Comparison of ENCODE assay signal across 28 mouse cellular contexts in genomic region chr17:76205082-76205481, GRCm38 (mm10).
A peak's percentile ranks its signal among the peaks of the same experiment; 100 is the strongest.
DNase-seq lines count a peak whose midpoint lies in the region; ATAC-seq lines count a peak whose summit lies in the region.
"Had no signal": no experiment of that assay in that cellular context is flagged by ENCODE, and none has a peak within 500 bp of the region (broad histone marks: within the 10 kb centered on the region; RNA-seq: fewer than 3 reads in every experiment).

No protein-coding gene starts in this region.

- H3K27me3 ChIP-seq in embryonic facial prominence, embryonic 14.5 days (replicated peaks; ENCODE audit: control insufficient read depth, insufficient read depth, low read length): no peaks in the 10 kb centered on the region
- H3K27me3 ChIP-seq in embryonic facial prominence, embryonic 10.5 days (replicated peaks; ENCODE audit: low read depth, poor library complexity, severe bottlenecking): no peaks in the 10 kb centered on the region
- H3K27me3 ChIP-seq in limb, embryonic 13.5 days: no peaks in the 10 kb centered on the region
- H3K27me3 ChIP-seq in forebrain, embryonic 14.5 days (replicated peaks; ENCODE audit: control insufficient read depth, insufficient read depth, low read length): no peaks in the 10 kb centered on the region
- H3K27me3 ChIP-seq: CH12.LX; embryonic facial prominence, embryonic 12.5 days; embryonic facial prominence, embryonic 15.5 days; forebrain, embryonic 12.5 days; forebrain, embryonic 15.5 days; Patski had no signal

- peak; percentile 4 for DNase-seq in embryonic facial prominence, embryonic 14.5 days (ENCODE audit: low spot score)
- DNase-seq in embryonic facial prominence, embryonic 10.5 days (ENCODE audit: low spot score): no peak
- peak; percentile 18 for DNase-seq in forelimb bud, embryonic 11.5 days (ENCODE audit: low read depth, low spot score)
- DNase-seq in forebrain, embryonic 14.5 days (ENCODE audit: low spot score): no peak
- no peak for DNase-seq in heart, postnatal 36 days
- DNase-seq: adrenal gland, adult 8-10 months; adrenal gland, postnatal 25 days; B cell, adult 2 months; cerebellum, adult 11 months; cerebellum, adult 18-20 months; cerebellum, adult 8-10 months; cerebellum, adult 9-11 months; cerebellum, postnatal 14 days; cerebellum, postnatal 36 days; embryo, embryonic 11 days; forebrain, postnatal 0 days had no signal

- H3K4me2 ChIP-seq in embryonic facial prominence, embryonic 14.5 days (ENCODE audit: low read depth, low read length): no peak overlapping the region
- H3K4me2 ChIP-seq in limb, embryonic 13.5 days (replicated peaks): no peak overlapping the region
- no peak overlapping the region for H3K4me2 ChIP-seq in forebrain, embryonic 14.5 days (ENCODE audit: low read length)
- H3K4me2 ChIP-seq: embryonic facial prominence, embryonic 12.5 days; embryonic facial prominence, embryonic 15.5 days; forebrain, embryonic 12.5 days; forebrain, embryonic 15.5 days had no signal

- no peaks in the 10 kb centered on the region for H3K9me3 ChIP-seq in embryonic facial prominence, embryonic 14.5 days (ENCODE audit: control insufficient read depth, low read length)
- no peaks in the 10 kb centered on the region for H3K9me3 ChIP-seq in embryonic facial prominence, embryonic 10.5 days
- H3K9me3 ChIP-seq in limb, embryonic 13.5 days: no peaks in the 10 kb centered on the region
- no peaks in the 10 kb centered on the region for H3K9me3 ChIP-seq in forebrain, embryonic 14.5 days (replicated peaks; ENCODE audit: control insufficient read depth, low read length)
- H3K9me3 ChIP-seq: embryonic facial prominence, embryonic 12.5 days; embryonic facial prominence, embryonic 15.5 days; forebrain, embryonic 10.5 days; forebrain, embryonic 12.5 days; forebrain, embryonic 15.5 days; G1E had no signal

- no peaks in the 10 kb centered on the region for H3K36me3 ChIP-seq in embryonic facial prominence, embryonic 14.5 days (ENCODE audit: control insufficient read depth, insufficient read depth, low read length)
- H3K36me3 ChIP-seq in embryonic facial prominence, embryonic 10.5 days (replicated peaks): no peaks in the 10 kb centered on the region
- no peaks in the 10 kb centered on the region for H3K36me3 ChIP-seq in limb, embryonic 13.5 days
- no peaks in the 10 kb centered on the region for H3K36me3 ChIP-seq in forebrain, embryonic 14.5 days (ENCODE audit: control insufficient read depth, insufficient read depth, low read length)
- H3K36me3 ChIP-seq: embryonic facial prominence, embryonic 12.5 days; embryonic facial prominence, embryonic 15.5 days; forebrain, embryonic 10.5 days; forebrain, embryonic 12.5 days; forebrain, embryonic 15.5 days; G1E had no signal

- H3K27ac ChIP-seq in embryonic facial prominence, embryonic 14.5 days (replicated peaks; ENCODE audit: low read depth, low read length): no peak overlapping the region
- H3K27ac ChIP-seq in embryonic facial prominence, embryonic 10.5 days (replicated peaks): no peak overlapping the region
- no peak overlapping the region for H3K27ac ChIP-seq in limb, embryonic 13.5 days
- H3K27ac ChIP-seq in forebrain, embryonic 14.5 days (ENCODE audit: low read depth, low read length): no peak overlapping the region
- H3K27ac ChIP-seq: embryonic facial prominence, embryonic 12.5 days; embryonic facial prominence, embryonic 15.5 days; forebrain, embryonic 10.5 days; forebrain, embryonic 12.5 days; forebrain, embryonic 15.5 days had no signal

- H3K4me1 ChIP-seq in embryonic facial prominence, embryonic 14.5 days (ENCODE audit: control insufficient read depth, insufficient read depth, low read length): no peaks in the 10 kb centered on the region
- H3K4me1 ChIP-seq in embryonic facial prominence, embryonic 10.5 days: no peaks in the 10 kb centered on the region
- no peaks in the 10 kb centered on the region for H3K4me1 ChIP-seq in limb, embryonic 13.5 days
- H3K4me1 ChIP-seq in forebrain, embryonic 14.5 days (ENCODE audit: control insufficient read depth, insufficient read depth, low read length): no peaks in the 10 kb centered on the region
- H3K4me1 ChIP-seq: embryonic facial prominence, embryonic 12.5 days; embryonic facial prominence, embryonic 15.5 days; forebrain, embryonic 10.5 days; forebrain, embryonic 12.5 days; forebrain, embryonic 15.5 days had no signal

- no peak overlapping the region for H3K9ac ChIP-seq in embryonic facial prominence, embryonic 14.5 days (ENCODE audit: low read depth, low read length)
- no peak overlapping the region for H3K9ac ChIP-seq in limb, embryonic 13.5 days
- no peak overlapping the region for H3K9ac ChIP-seq in forebrain, embryonic 14.5 days (ENCODE audit: low read length)
- H3K9ac ChIP-seq: embryonic facial prominence, embryonic 12.5 days; embryonic facial prominence, embryonic 15.5 days; forebrain, embryonic 12.5 days; forebrain, embryonic 15.5 days; forebrain, postnatal 0 days had no signal

- ATAC-seq in embryonic facial prominence, embryonic 14.5 days (ENCODE audit: low read depth): no peak
- peak; percentile 78; the same call in 1 of the 2 replicates for ATAC-seq in limb, embryonic 13.5 days (ENCODE audit: low FRiP score, low read depth)
- no peak for ATAC-seq in forebrain, embryonic 14.5 days
- ATAC-seq: activated CD4-positive, CD25-positive, alpha-beta regulatory T cell, adult 4 months; CD4-positive, CD25-positive, alpha-beta regulatory T cell, adult 4 months; forebrain, embryonic 15.5 days; forebrain, postnatal 0 days; Patski had no signal

- intact Hi-C loops in heart, postnatal 36 days (cut with DNase I): no loop called here

- no peak overlapping the region for H3K4me3 ChIP-seq in embryonic facial prominence, embryonic 14.5 days (ENCODE audit: low read depth, low read length)
- H3K4me3 ChIP-seq in embryonic facial prominence, embryonic 10.5 days: no peak overlapping the region
- no peak overlapping the region for H3K4me3 ChIP-seq in limb, embryonic 13.5 days
- H3K4me3 ChIP-seq in forebrain, embryonic 14.5 days (ENCODE audit: low read depth, low read length): no peak overlapping the region
- H3K4me3 ChIP-seq: embryonic facial prominence, embryonic 12.5 days; embryonic facial prominence, embryonic 15.5 days; erythroblast, embryonic 14.5 days; forebrain, embryonic 10.5 days; forebrain, embryonic 12.5 days; forebrain, embryonic 15.5 days had no signal

Comparison
In these comparisons a context has a peak if more than half of its experiments do, and no peak if none do; other contexts are left out.
1. DNase-seq: peak in embryonic facial prominence, embryonic 14.5 days (single experiment) and forelimb bud, embryonic 11.5 days (single experiment); none in embryonic facial prominence, embryonic 10.5 days (single experiment), forebrain, embryonic 14.5 days (single experiment) and heart, postnatal 36 days (0 of 2).